Mouse (Mus musculus) kidney, adult 2 months (tissue): ENCODE results near the gene Jmjd1c.

ENCODE experiments used
- CTCF ChIP-seq: fragments of 200-500 bp; conservative IDR thresholded peaks from 2 replicates; pipeline ENCODE4 v1.5.1; 2011; ENCODE audit warnings: low read depth, mild to moderate bottlenecking, control low read depth, low read length, moderate library complexity, mixed read lengths; ENCODE audit not compliant: insufficient read depth, insufficient read length
- POLR2A ChIP-seq: fragments of 200-500 bp; IDR thresholded peaks from one replicate; pipeline ENCODE4 v1.6.1; 2011; ENCODE audit warnings: low read depth, low read length, control low read depth

- TF ChIP-seq CTCF (no peak), POLR2A (no peak)
These were observed 23.3 kb upstream of the Jmjd1c start for GRCm38 (mm10) chr10:67072600-67072999.
